Comparison of ENCODE assay signal across 28 mouse cellular contexts in genomic region chr2:32374191-32374590, GRCm38 (mm10). TPM values are rescaled to one million over a fixed set of nuclear protein-coding genes. Genes with fewer than 3 reads are reported as not detected.
DNase-seq lines count a peak whose midpoint lies in the region; ATAC-seq and TF ChIP-seq lines count a peak whose summit lies in the region.
"Had no signal": no experiment of that assay in that cellular context is flagged by ENCODE, and none has a peak within 500 bp of the region (broad histone marks: within the 10 kb centered on the region; RNA-seq: fewer than 3 reads in every experiment).

No protein-coding gene starts in this region.

- no peaks in the 10 kb centered on the region for H3K4me1 ChIP-seq in heart, postnatal 0 days (ENCODE audit: control insufficient read depth, insufficient read depth)
- no peaks in the 10 kb centered on the region for H3K4me1 ChIP-seq in forebrain, embryonic 14.5 days (ENCODE audit: control insufficient read depth, insufficient read depth, low read length)
- H3K4me1 ChIP-seq: embryonic facial prominence, embryonic 12.5 days; embryonic facial prominence, embryonic 15.5 days; forebrain, embryonic 15.5 days had no signal

- H3K27ac ChIP-seq in gastrocnemius, adult 2 months: peak overlapping the region; percentile 88
- no peak overlapping the region; the same call in 1 of the 2 replicates for H3K27ac ChIP-seq in heart, postnatal 0 days (ENCODE audit: low read depth)
- H3K27ac ChIP-seq in forebrain, embryonic 14.5 days (ENCODE audit: low read depth, low read length): no peak overlapping the region
- H3K27ac ChIP-seq: embryonic facial prominence, embryonic 12.5 days; embryonic facial prominence, embryonic 15.5 days; forebrain, embryonic 15.5 days; hindbrain, embryonic 14.5 days; hindbrain, postnatal 0 days had no signal

- no peak for TF ChIP-seq EP300 in heart, postnatal 0 days (IDR thresholded peaks at IDR 0.05; ENCODE audit: low read depth)

- TF ChIP-seq CTCF in gastrocnemius, adult 2 months (IDR thresholded peaks at IDR 0.05): no peak
- TF ChIP-seq CTCF in heart, postnatal 0 days (IDR thresholded peaks at IDR 0.05; ENCODE audit: low read depth): no peak

- H3K9me3 ChIP-seq in heart, postnatal 0 days (replicated peaks; ENCODE audit: control insufficient read depth, low read length): no peaks in the 10 kb centered on the region
- no peaks in the 10 kb centered on the region for H3K9me3 ChIP-seq in forebrain, embryonic 14.5 days (replicated peaks; ENCODE audit: control insufficient read depth, low read length)
- H3K9me3 ChIP-seq: embryonic facial prominence, embryonic 12.5 days; embryonic facial prominence, embryonic 15.5 days; forebrain, embryonic 15.5 days; G1E had no signal

- ATAC-seq in heart, postnatal 0 days (ENCODE audit: insufficient read depth, low read depth): peak; percentile 34; the same call in 1 of the 2 replicates
- ATAC-seq in forebrain, embryonic 14.5 days: no peak
- ATAC-seq: forebrain, embryonic 15.5 days; hindbrain, postnatal 0 days; inflammation-experienced regulatory T-cells, adult 6 months; intestine, embryonic 16.5 days had no signal

- no peak overlapping the region for H3K4me2 ChIP-seq in heart, postnatal 0 days (ENCODE audit: low read depth, low read length)
- H3K4me2 ChIP-seq in forebrain, embryonic 14.5 days (ENCODE audit: low read length): no peak overlapping the region
- H3K4me2 ChIP-seq: embryonic facial prominence, embryonic 12.5 days; embryonic facial prominence, embryonic 15.5 days; forebrain, embryonic 15.5 days; hindbrain, embryonic 14.5 days had no signal

- H3K9ac ChIP-seq in heart, postnatal 0 days (replicated peaks; ENCODE audit: low read depth, low read length): no peak overlapping the region
- H3K9ac ChIP-seq in forebrain, embryonic 14.5 days (ENCODE audit: low read length): no peak overlapping the region
- H3K9ac ChIP-seq: embryonic facial prominence, embryonic 12.5 days; embryonic facial prominence, embryonic 15.5 days; forebrain, embryonic 15.5 days; hindbrain, embryonic 14.5 days had no signal

- 58% methylated on average over 10 of the region's 10 CpGs for WGBS in heart, postnatal 0 days
- WGBS in forebrain, embryonic 14.5 days: 91% methylated on average over 10 of the region's 10 CpGs

- H3K27me3 ChIP-seq in heart, postnatal 0 days (ENCODE audit: control insufficient read depth, insufficient read depth, low read length): no peaks in the 10 kb centered on the region
- H3K27me3 ChIP-seq in forebrain, embryonic 14.5 days (replicated peaks; ENCODE audit: control insufficient read depth, insufficient read depth, low read length): no peaks in the 10 kb centered on the region
- H3K27me3 ChIP-seq: CH12.LX; embryonic facial prominence, embryonic 12.5 days; embryonic facial prominence, embryonic 15.5 days; forebrain, embryonic 15.5 days had no signal

- peaks cover 88% of the 10 kb centered on the region for H3K36me3 ChIP-seq in heart, postnatal 0 days (replicated peaks; ENCODE audit: control insufficient read depth, insufficient read depth, low read length)
- peaks cover 94% of the 10 kb centered on the region for H3K36me3 ChIP-seq in forebrain, embryonic 14.5 days (ENCODE audit: control insufficient read depth, insufficient read depth, low read length)

- peak; percentile 87 for DNase-seq in gastrocnemius, adult 2 months
- DNase-seq in gastrocnemius, postnatal 10 days: no peak
- DNase-seq in heart, postnatal 0 days (ENCODE audit: low spot score): no peak
- DNase-seq in heart, postnatal 10 days: no peak
- peak; percentile 59 for DNase-seq in gastrocnemius, postnatal 14 days
- peak; percentile 87 for DNase-seq in skeletal muscle tissue, adult 2 months (ENCODE audit: low read depth, low spot score)
- no peak for DNase-seq in forebrain, embryonic 14.5 days (ENCODE audit: low spot score)
- DNase-seq: adrenal gland, adult 2 months; adrenal gland, postnatal 14 days; B cell, adult 2 months; cerebellum, adult 11 months; cerebellum, adult 2 months; cerebellum, adult 9-11 months; cerebellum, postnatal 25 days; heart, postnatal 14 days; heart, postnatal 4 days; kidney, adult 18-20 months had no signal

- intact Hi-C loops in gastrocnemius, adult 2 months (cut with DNase I): no loop called here
- intact Hi-C loops in heart, postnatal 10 days (cut with DNase I): no loop called here
- intact Hi-C loops in gastrocnemius, postnatal 14 days (cut with DNase I; ENCODE audit: low total_unique reads): no loop called here

- H3K4me3 ChIP-seq in gastrocnemius, adult 2 months: no peak overlapping the region
- H3K4me3 ChIP-seq in heart, postnatal 0 days (ENCODE audit: low read depth, low read length): no peak overlapping the region
- no peak overlapping the region for H3K4me3 ChIP-seq in forebrain, embryonic 14.5 days (ENCODE audit: low read depth, low read length)
- H3K4me3 ChIP-seq: embryonic facial prominence, embryonic 12.5 days; embryonic facial prominence, embryonic 15.5 days; forebrain, embryonic 15.5 days had no signal

RNA-seq across cellular contexts. Expression of gene 1110008P14Rik, which starts 7.5 kb away (rescaled TPM):
- total RNA-seq in gastrocnemius, adult 2 months (2021): 10 to 100 TPM; 34.3 to 43.2 TPM
- total RNA-seq in gastrocnemius, postnatal 10 days (2021): 10 to 100 TPM; 52.6 to 53.7 TPM
- 159 and 195 TPM in 2 replicates for total RNA-seq in heart, postnatal 0 days (2014; rRNA removed; ENCODE audit: low replicate concordance)
- 77.0 and 84.9 TPM in 2 replicates for polyA plus RNA-seq in heart, postnatal 0 days (2015; fragmentation: Nextera tagmentation; extraction: Ambion mirVana)
- total RNA-seq in heart, postnatal 10 days (2021): 10 to 100 TPM; 52.7 to 57.4 TPM
- total RNA-seq in gastrocnemius, postnatal 14 days (2021): 10 to 100 TPM; 44.1 to 49.3 TPM
- polyA plus RNA-seq in forebrain, embryonic 14.5 days (2014; fragmentation: Nextera tagmentation; extraction: Ambion mirVana): 86.9 and 98.4 TPM in 2 replicates

RNA-seq across cellular contexts. Expression of gene Lcn2, which starts 13.9 kb away (rescaled TPM):
- total RNA-seq in gastrocnemius, adult 2 months (2021): 1 to 10 TPM; 2.6 to 3.4 TPM
- total RNA-seq in gastrocnemius, postnatal 10 days (2021): 1 to 10 TPM; 3.5 to 6.7 TPM
- total RNA-seq in heart, postnatal 0 days (2014; rRNA removed; ENCODE audit: low replicate concordance): 1.1 and 6.0 TPM in 2 replicates
- polyA plus RNA-seq in heart, postnatal 0 days (2015; fragmentation: Nextera tagmentation; extraction: Ambion mirVana): 1.8 and 2.0 TPM in 2 replicates
- total RNA-seq in heart, postnatal 10 days (2021): 1 to 10 TPM; 4.2 to 7.1 TPM
- total RNA-seq in gastrocnemius, postnatal 14 days (2021): 1 to 10 TPM; 2.6 to 4.7 TPM
- polyA plus RNA-seq in forebrain, embryonic 14.5 days (2014; fragmentation: Nextera tagmentation; extraction: Ambion mirVana): 0.25 and 0.32 TPM in 2 replicates
- total RNA-seq: CH12.LX, G1E had no signal

RNA-seq across cellular contexts. Expression of gene Dnm1, which starts 21.1 kb away (rescaled TPM):
- 1 to 10 TPM; 3.7 to 8.2 TPM for total RNA-seq in gastrocnemius, adult 2 months (2021)
- total RNA-seq in gastrocnemius, postnatal 10 days (2021): 10 to 100 TPM; 18.9 to 25.7 TPM
- total RNA-seq in heart, postnatal 0 days (2014; rRNA removed; ENCODE audit: low replicate concordance): 3.4 and 10.3 TPM in 2 replicates
- polyA plus RNA-seq in heart, postnatal 0 days (2015; fragmentation: Nextera tagmentation; extraction: Ambion mirVana): 1.5 and 1.6 TPM in 2 replicates
- total RNA-seq in heart, postnatal 10 days (2021): 10 to 100 TPM; 10.0 to 12.5 TPM
- total RNA-seq in gastrocnemius, postnatal 14 days (2021): 10 to 100 TPM in 1 of 2 experiments, 1 to 10 TPM in 1; 9.8 to 13.5 TPM
- 28.2 and 42.8 TPM in 2 replicates for polyA plus RNA-seq in forebrain, embryonic 14.5 days (2014; fragmentation: Nextera tagmentation; extraction: Ambion mirVana)
- total RNA-seq: common myeloid progenitor, adult 5-6 weeks; granulocyte monocyte progenitor cell, adult 5-6 weeks had no signal
- polyA plus RNA-seq: inflammation-experienced regulatory T-cells, adult 6 months had no signal

RNA-seq across cellular contexts. Expression of gene Ptges2, which starts 21.5 kb away (rescaled TPM):
- 10 to 100 TPM; 34.7 to 51.1 TPM for total RNA-seq in gastrocnemius, adult 2 months (2021)
- 10 to 100 TPM; 38.1 to 40.7 TPM for total RNA-seq in gastrocnemius, postnatal 10 days (2021)
- 33.9 and 46.7 TPM in 2 replicates for total RNA-seq in heart, postnatal 0 days (2014; rRNA removed; ENCODE audit: low replicate concordance)
- polyA plus RNA-seq in heart, postnatal 0 days (2015; fragmentation: Nextera tagmentation; extraction: Ambion mirVana): 62.6 and 65.4 TPM in 2 replicates
- total RNA-seq in heart, postnatal 10 days (2021): 10 to 100 TPM; 63.4 to 70.0 TPM
- 10 to 100 TPM; 41.3 to 43.2 TPM for total RNA-seq in gastrocnemius, postnatal 14 days (2021)
- polyA plus RNA-seq in forebrain, embryonic 14.5 days (2014; fragmentation: Nextera tagmentation; extraction: Ambion mirVana): 42.2 and 44.8 TPM in 2 replicates

RNA-seq across cellular contexts. Expression of gene Ciz1, which starts 22.1 kb away (rescaled TPM):
- 10 to 100 TPM; 26.4 to 26.6 TPM for total RNA-seq in gastrocnemius, adult 2 months (2021)
- total RNA-seq in gastrocnemius, postnatal 10 days (2021): 10 to 100 TPM; 31.2 to 47.2 TPM
- total RNA-seq in heart, postnatal 0 days (2014; rRNA removed; ENCODE audit: low replicate concordance): 61.9 and 79.9 TPM in 2 replicates
- polyA plus RNA-seq in heart, postnatal 0 days (2015; fragmentation: Nextera tagmentation; extraction: Ambion mirVana): 17.6 and 18.5 TPM in 2 replicates
- total RNA-seq in heart, postnatal 10 days (2021): 10 to 100 TPM; 37.4 to 39.3 TPM
- 10 to 100 TPM; 29.3 to 30.0 TPM for total RNA-seq in gastrocnemius, postnatal 14 days (2021)
- polyA plus RNA-seq in forebrain, embryonic 14.5 days (2014; fragmentation: Nextera tagmentation; extraction: Ambion mirVana): 37.3 and 48.0 TPM in 2 replicates

Comparison
In these comparisons a context has a peak if more than half of its experiments do, and no peak if none do; other contexts are left out.
1. DNase-seq: peak in gastrocnemius, adult 2 months (single experiment), gastrocnemius, postnatal 14 days (single experiment) and skeletal muscle tissue, adult 2 months (single experiment); none in gastrocnemius, postnatal 10 days (single experiment), heart, postnatal 0 days (single experiment), heart, postnatal 10 days (0 of 2) and forebrain, embryonic 14.5 days (single experiment).